Mouse (Mus musculus) C2C12 (cell line): ENCODE results near the gene Ccdc180. TPM values are rescaled to one million over a fixed set of nuclear protein-coding genes. Genes with fewer than 3 reads are reported as not detected.

Experiments
- H3K27me3 ChIP-seq: one replicate; pipeline ENCODE4 v1.6.1; 2011; ENCODE audit not compliant: control insufficient read depth, insufficient read depth, insufficient read length
- H3K36me3 ChIP-seq: one replicate; pipeline ENCODE4 v1.6.1; 2011; ENCODE audit not compliant: control insufficient read depth, insufficient read depth
- H3K4me3 ChIP-seq: one replicate; pipeline ENCODE4 v1.5.1; 2011; ENCODE audit warnings: mild to moderate bottlenecking, control low read depth; ENCODE audit not compliant: poor library complexity, insufficient read depth, severe bottlenecking
- H3K79me2 ChIP-seq: one replicate; pipeline ENCODE4 v1.6.1; 2011; ENCODE audit not compliant: control insufficient read depth, insufficient read depth
- H3K79me3 ChIP-seq: one replicate; pipeline ENCODE4 v1.6.1; 2011; ENCODE audit warnings: low read depth, control low read depth
- H3ac ChIP-seq: one replicate; pipeline ENCODE3; 2011; ENCODE audit warnings: low read depth; ENCODE audit not compliant: control insufficient read depth, insufficient read length
- CEBPB ChIP-seq: IDR thresholded peaks from one replicate; pipeline ENCODE4 v1.6.1; 2011; ENCODE audit warnings: low read depth, mild to moderate bottlenecking, control low read depth, moderate library complexity
- CTCF ChIP-seq: IDR thresholded peaks from one replicate; pipeline ENCODE4 v1.5.1; 2011; ENCODE audit not compliant: control insufficient read depth, insufficient read depth, insufficient read length
- FOSL1 ChIP-seq: IDR thresholded peaks from one replicate; pipeline ENCODE4 v1.8.0; 2011; ENCODE audit warnings: mild to moderate bottlenecking, low read length; ENCODE audit not compliant: poor library complexity, insufficient read depth, severe bottlenecking
- MAX ChIP-seq: IDR thresholded peaks from one replicate; pipeline ENCODE4 v1.6.1; 2011; ENCODE audit warnings: mild to moderate bottlenecking, control low read depth
- MYOD1 ChIP-seq: IDR thresholded peaks from one replicate; pipeline ENCODE4 v1.6.1; 2011; ENCODE audit warnings: low read depth; ENCODE audit not compliant: control insufficient read depth, insufficient read length
- MYOG ChIP-seq: IDR thresholded peaks from one replicate; pipeline ENCODE4 v1.6.1; 2011; ENCODE audit not compliant: control insufficient read depth, insufficient read length; ENCODE audit errors: extremely low read depth
- USF1 ChIP-seq: IDR thresholded peaks from one replicate; pipeline ENCODE4 v1.6.1; 2011; ENCODE audit warnings: low read depth, mild to moderate bottlenecking, control low read depth, moderate library complexity
- polyA plus RNA-seq: library from polyadenylated mRNA; unstranded; fragments of >200 nt; fragmentation: generic; extraction: Trizol; gene quantifications from one replicate; pipeline ENCODE4 v1.2.1, GENCODE M21; 2012; ENCODE audit warnings: missing spikeins

Ccdc180 gene
- polyA plus RNA-seq, 1 experiment, result 0.08 TPM

GRCm38 (mm10) chr4:45896425-45897081 lies 6.5 kb downstream of the Ccdc180 start:
- Histone ChIP-seq H3K79me3 (no peaks in the 10 kb centered on the region), H3K36me3 (no peaks in the 10 kb centered on the region), H3K27me3 (peaks cover 48% of the 10 kb centered on the region), H3K4me3 (no peak overlapping the region), H3K79me2 (no peaks in the 10 kb centered on the region), H3ac (no peak overlapping the region)
- TF ChIP-seq CTCF, result no peak
- no peak for TF ChIP-seq MYOG
- TF ChIP-seq MYOD1, result no peak
- no peak for TF ChIP-seq MAX
- TF ChIP-seq FOSL1, result no peak
- TF ChIP-seq USF1, result no peak
- TF ChIP-seq CEBPB, result no peak

GRCm38 (mm10) chr4:45898413-45898812 lies 8.3 kb downstream of the Ccdc180 start:
- peaks cover 46% of the 10 kb centered on the region for H3K27me3 ChIP-seq
- H3ac ChIP-seq, result no peak overlapping the region
- no peaks in the 10 kb centered on the region for H3K36me3 ChIP-seq
- no peaks in the 10 kb centered on the region for H3K79me3 ChIP-seq
- H3K79me2 ChIP-seq, result no peaks in the 10 kb centered on the region
- TF ChIP-seq FOSL1 (no peak), CEBPB (no peak), USF1 (no peak), CTCF (no peak), MYOD1 (no peak)
- H3K4me3 ChIP-seq, result no peak overlapping the region

GRCm38 (mm10) chr4:45909256-45909655 lies 19.2 kb downstream of the Ccdc180 start:
- Histone ChIP-seq H3K79me2 (no peaks in the 10 kb centered on the region), H3K27me3 (peaks cover 66% of the 10 kb centered on the region), H3ac (no peak overlapping the region), H3K4me3 (no peak overlapping the region), H3K36me3 (no peaks in the 10 kb centered on the region), H3K79me3 (no peaks in the 10 kb centered on the region)
- TF ChIP-seq MYOG (no peak), USF1 (no peak), MAX (no peak), CTCF (no peak), CEBPB (no peak)

- TF ChIP-seq CTCF, result no peak
- TF ChIP-seq MAX, result no peak
- no peak for TF ChIP-seq FOSL1
- no peak for TF ChIP-seq MYOG
- no peak for TF ChIP-seq USF1
- TF ChIP-seq CEBPB, result no peak
- no peak for TF ChIP-seq MYOD1
- H3K27me3 ChIP-seq, result peaks cover 69% of the 10 kb centered on the region
- H3ac ChIP-seq, result no peak overlapping the region
- no peaks in the 10 kb centered on the region for H3K36me3 ChIP-seq
- H3K79me3 ChIP-seq, result no peaks in the 10 kb centered on the region
- no peaks in the 10 kb centered on the region for H3K79me2 ChIP-seq
- no peak overlapping the region for H3K4me3 ChIP-seq
Observed at GRCm38 (mm10) chr4:45909924-45910323, 19.8 kb downstream of the Ccdc180 start.

DNA sequence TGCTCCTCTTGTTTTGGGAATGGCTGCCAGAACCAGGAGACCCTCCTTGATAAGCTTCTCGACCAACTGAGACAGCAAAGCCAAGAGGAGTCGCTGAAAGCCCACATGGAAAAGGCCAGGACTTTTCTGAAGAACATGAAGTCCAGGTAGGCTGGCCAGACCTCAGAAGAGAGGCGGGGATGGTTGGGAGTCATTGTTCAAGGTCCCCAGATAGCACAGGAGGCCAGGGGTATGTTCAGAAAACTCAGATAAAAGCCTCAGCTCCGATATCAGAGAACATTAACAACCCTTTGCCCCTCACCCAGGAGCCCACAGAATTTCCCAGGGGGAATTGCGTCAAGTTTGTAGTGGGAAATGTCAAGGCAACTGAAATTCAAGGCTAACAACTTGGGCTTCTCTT lies 21.2 kb downstream of the Ccdc180 start:
- H3K36me3 ChIP-seq, result no peaks in the 10 kb centered on the region
- H3ac ChIP-seq, result no peak overlapping the region
- no peaks in the 10 kb centered on the region for H3K79me2 ChIP-seq
- no peaks in the 10 kb centered on the region for H3K79me3 ChIP-seq
- TF ChIP-seq CTCF (no peak), CEBPB (no peak), MAX (no peak), USF1 (no peak), FOSL1 (no peak), MYOD1 (no peak), MYOG (no peak)
- no peak overlapping the region for H3K4me3 ChIP-seq
- H3K27me3 ChIP-seq, result peaks cover 60% of the 10 kb centered on the region

DNA sequence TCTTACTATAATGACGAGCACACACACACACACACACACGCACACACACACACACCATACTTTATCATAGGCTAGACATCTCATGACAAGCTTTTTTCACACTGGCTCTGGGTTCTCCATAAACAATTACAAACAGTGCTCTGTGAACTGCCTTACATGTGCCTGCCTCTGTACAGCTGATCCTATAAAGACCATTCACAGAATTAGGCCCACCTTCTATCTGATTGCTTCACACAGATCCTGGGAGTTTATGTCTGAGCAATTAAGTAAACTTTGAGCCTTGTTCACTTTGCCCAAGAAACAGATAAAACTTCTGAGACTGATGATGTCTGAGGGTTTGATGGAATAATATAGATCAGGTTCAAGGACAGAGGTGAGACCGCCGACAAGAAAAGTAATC lies 21.8 kb downstream of the Ccdc180 start:
- Histone ChIP-seq H3K4me3 (no peak overlapping the region), H3K79me2 (no peaks in the 10 kb centered on the region), H3K27me3 (peaks cover 56% of the 10 kb centered on the region), H3K36me3 (no peaks in the 10 kb centered on the region), H3ac (no peak overlapping the region), H3K79me3 (no peaks in the 10 kb centered on the region)
- TF ChIP-seq FOSL1, result no peak
- TF ChIP-seq CEBPB, result no peak
- TF ChIP-seq MYOD1, result no peak
- TF ChIP-seq USF1, result no peak
- no peak for TF ChIP-seq MAX
- no peak for TF ChIP-seq MYOG
- no peak for TF ChIP-seq CTCF
